Mouse (Mus musculus): ENCODE data around the gene 1500009L16Rik. TPM values are rescaled to one million over a fixed set of nuclear protein-coding genes. Genes with fewer than 3 reads are reported as not detected.

The 1500009L16Rik gene
- polyA plus RNA-seq, 1 experiment from 2014 or later, result 61.5 TPM

GRCm38 (mm10) chr10:83723055-83723454 is 390 bp downstream of the 1500009L16Rik start:
- Histone ChIP-seq H3K36me3 (ENCODE audit: control insufficient read depth, insufficient read depth, low read length) (no peaks in the 10 kb centered on the region), H3K4me3 (ENCODE audit: low read depth, low read length) (peak overlapping the region; percentile 65), H3K9ac (ENCODE audit: low read length) (peak overlapping the region; percentile 73), H3K9me3 (replicated peaks; ENCODE audit: control insufficient read depth, low read length) (no peaks in the 10 kb centered on the region; the same call in 1 of the 2 replicates), H3K4me1 (ENCODE audit: control insufficient read depth, insufficient read depth, low read length) (0 out of 2 replicates have a peak, but pooled peaks cover 4% of the 10 kb centered on the region), H3K27ac (ENCODE audit: low read depth, low read length) (no peak overlapping the region), H3K4me2 (ENCODE audit: low read length) (peak overlapping the region; percentile 81), H3K27me3 (replicated peaks; ENCODE audit: control insufficient read depth, insufficient read depth, low read length) (no peaks in the 10 kb centered on the region)
- under 1% methylated on average over 17 of the region's 23 CpGs for WGBS
- DNase-seq (ENCODE audit: low spot score) (peak; percentile 57), ATAC-seq (peak; percentile 70)

- H3K4me1 ChIP-seq (ENCODE audit: control insufficient read depth, insufficient read depth, low read length), result 0 out of 2 replicates have a peak, but pooled peaks cover 4% of the 10 kb centered on the region
- no peak for ATAC-seq
- no peak overlapping the region for H3K27ac ChIP-seq (ENCODE audit: low read depth, low read length)
- no peak overlapping the region for H3K4me3 ChIP-seq (ENCODE audit: low read depth, low read length)
- H3K9ac ChIP-seq (ENCODE audit: low read length), result no peak overlapping the region
- no peak overlapping the region; the same call in 1 of the 2 replicates for H3K4me2 ChIP-seq (ENCODE audit: low read length)
- no peak for DNase-seq (ENCODE audit: low spot score)
- no peaks in the 10 kb centered on the region; the same call in 1 of the 2 replicates for H3K9me3 ChIP-seq (replicated peaks; ENCODE audit: control insufficient read depth, low read length)
- H3K27me3 ChIP-seq (replicated peaks; ENCODE audit: control insufficient read depth, insufficient read depth, low read length), result no peaks in the 10 kb centered on the region
- WGBS, result 88% methylated on average over 15 of the region's 15 CpGs
- H3K36me3 ChIP-seq (ENCODE audit: control insufficient read depth, insufficient read depth, low read length), result no peaks in the 10 kb centered on the region
These were observed 1.8 kb downstream of the 1500009L16Rik start for GRCm38 (mm10) chr10:83724351-83725059.

- Histone ChIP-seq H3K27ac (ENCODE audit: low read depth, low read length) (no peak overlapping the region), H3K27me3 (replicated peaks; ENCODE audit: control insufficient read depth, insufficient read depth, low read length) (no peaks in the 10 kb centered on the region), H3K36me3 (ENCODE audit: control insufficient read depth, insufficient read depth, low read length) (no peaks in the 10 kb centered on the region), H3K9me3 (replicated peaks; ENCODE audit: control insufficient read depth, low read length) (no peaks in the 10 kb centered on the region; the same call in 1 of the 2 replicates), H3K4me2 (ENCODE audit: low read length) (no peak overlapping the region), H3K4me1 (ENCODE audit: control insufficient read depth, insufficient read depth, low read length) (0 out of 2 replicates have a peak, but pooled peaks cover 4% of the 10 kb centered on the region), H3K4me3 (ENCODE audit: low read depth, low read length) (no peak overlapping the region), H3K9ac (ENCODE audit: low read length) (no peak overlapping the region)
- no peak for DNase-seq (ENCODE audit: low spot score)
- 78% methylated on average over 11 of the region's 11 CpGs for WGBS
- ATAC-seq, result no peak
These were observed 3.5 kb downstream of the 1500009L16Rik start for GRCm38 (mm10) chr10:83726164-83726563.

GRCm38 (mm10) chr10:83727846-83728245 is 5.2 kb downstream of the 1500009L16Rik start:
- H3K4me1 ChIP-seq (ENCODE audit: control insufficient read depth, insufficient read depth, low read length), result 0 out of 2 replicates have a peak, but pooled peaks cover 4% of the 10 kb centered on the region
- H3K4me2 ChIP-seq (ENCODE audit: low read length), result no peak overlapping the region
- H3K27me3 ChIP-seq (replicated peaks; ENCODE audit: control insufficient read depth, insufficient read depth, low read length), result no peaks in the 10 kb centered on the region
- DNase-seq (ENCODE audit: low spot score) (no peak), ATAC-seq (no peak)
- no peak overlapping the region for H3K4me3 ChIP-seq (ENCODE audit: low read depth, low read length)
- no peaks in the 10 kb centered on the region; the same call in 1 of the 2 replicates for H3K9me3 ChIP-seq (replicated peaks; ENCODE audit: control insufficient read depth, low read length)
- 89% methylated on average over 5 of the region's 5 CpGs for WGBS
- no peak overlapping the region for H3K27ac ChIP-seq (ENCODE audit: low read depth, low read length)
- no peak overlapping the region for H3K9ac ChIP-seq (ENCODE audit: low read length)
- H3K36me3 ChIP-seq (ENCODE audit: control insufficient read depth, insufficient read depth, low read length), result no peaks in the 10 kb centered on the region

GRCm38 (mm10) chr10:83728529-83728928 is 5.9 kb downstream of the 1500009L16Rik start:
- Histone ChIP-seq H3K27ac (ENCODE audit: low read depth, low read length) (no peak overlapping the region), H3K9me3 (replicated peaks; ENCODE audit: control insufficient read depth, low read length) (no peaks in the 10 kb centered on the region; the same call in 1 of the 2 replicates), H3K4me1 (ENCODE audit: control insufficient read depth, insufficient read depth, low read length) (0 out of 2 replicates have a peak, but pooled peaks cover under 1% of the 10 kb centered on the region), H3K4me2 (ENCODE audit: low read length) (no peak overlapping the region), H3K27me3 (replicated peaks; ENCODE audit: control insufficient read depth, insufficient read depth, low read length) (no peaks in the 10 kb centered on the region), H3K36me3 (ENCODE audit: control insufficient read depth, insufficient read depth, low read length) (no peaks in the 10 kb centered on the region), H3K4me3 (ENCODE audit: low read depth, low read length) (no peak overlapping the region), H3K9ac (ENCODE audit: low read length) (no peak overlapping the region)
- WGBS, result 82% methylated on average over 6 of the region's 6 CpGs
- no peak for DNase-seq (ENCODE audit: low spot score)
- peak; percentile 29; the same call in 1 of the 2 replicates for ATAC-seq

GRCm38 (mm10) chr10:83729076-83729475 is 6.4 kb downstream of the 1500009L16Rik start:
- H3K4me1 ChIP-seq (ENCODE audit: control insufficient read depth, insufficient read depth, low read length), result no peaks in the 10 kb centered on the region
- no peak overlapping the region for H3K4me2 ChIP-seq (ENCODE audit: low read length)
- DNase-seq (ENCODE audit: low spot score) (no peak), ATAC-seq (peak; percentile 30; the same call in 1 of the 2 replicates)
- no peaks in the 10 kb centered on the region for H3K36me3 ChIP-seq (ENCODE audit: control insufficient read depth, insufficient read depth, low read length)
- H3K9me3 ChIP-seq (replicated peaks; ENCODE audit: control insufficient read depth, low read length), result no peaks in the 10 kb centered on the region; the same call in 1 of the 2 replicates
- H3K27ac ChIP-seq (ENCODE audit: low read depth, low read length), result no peak overlapping the region
- no peak overlapping the region for H3K9ac ChIP-seq (ENCODE audit: low read length)
- 78% methylated on average over 3 of the region's 3 CpGs for WGBS
- H3K27me3 ChIP-seq (replicated peaks; ENCODE audit: control insufficient read depth, insufficient read depth, low read length), result no peaks in the 10 kb centered on the region
- H3K4me3 ChIP-seq (ENCODE audit: low read depth, low read length), result no peak overlapping the region

GRCm38 (mm10) chr10:83729492-83729891 is 6.8 kb downstream of the 1500009L16Rik start:
- DNase-seq (ENCODE audit: low spot score) (peak; percentile 85), ATAC-seq (peak; percentile 81)
- Histone ChIP-seq H3K27me3 (replicated peaks; ENCODE audit: control insufficient read depth, insufficient read depth, low read length) (no peaks in the 10 kb centered on the region), H3K9ac (ENCODE audit: low read length) (no peak overlapping the region), H3K36me3 (ENCODE audit: control insufficient read depth, insufficient read depth, low read length) (no peaks in the 10 kb centered on the region), H3K4me1 (ENCODE audit: control insufficient read depth, insufficient read depth, low read length) (no peaks in the 10 kb centered on the region), H3K4me2 (ENCODE audit: low read length) (no peak overlapping the region), H3K27ac (ENCODE audit: low read depth, low read length) (no peak overlapping the region), H3K9me3 (replicated peaks; ENCODE audit: control insufficient read depth, low read length) (no peaks in the 10 kb centered on the region; the same call in 1 of the 2 replicates), H3K4me3 (ENCODE audit: low read depth, low read length) (no peak overlapping the region)
- WGBS, result 41% methylated on average over 7 of the region's 7 CpGs

- H3K27ac ChIP-seq (ENCODE audit: low read depth, low read length), result no peak overlapping the region
- no peak for ATAC-seq
- 95% methylated on average over 4 of the region's 4 CpGs for WGBS
These were observed 11.1 kb downstream of the 1500009L16Rik start for GRCm38 (mm10) chr10:83733725-83734124.

More at GRCm38 (mm10) chr10:83733725-83734124, 11.1 kb downstream of the 1500009L16Rik start:
- no peaks in the 10 kb centered on the region for H3K27me3 ChIP-seq (replicated peaks; ENCODE audit: control insufficient read depth, insufficient read depth, low read length)
- no peak overlapping the region for H3K4me3 ChIP-seq (ENCODE audit: low read depth, low read length)
- no peak for DNase-seq (ENCODE audit: low spot score)
- H3K4me1 ChIP-seq (ENCODE audit: control insufficient read depth, insufficient read depth, low read length), result no peaks in the 10 kb centered on the region
- H3K4me2 ChIP-seq (ENCODE audit: low read length), result no peak overlapping the region
- H3K9me3 ChIP-seq (replicated peaks; ENCODE audit: control insufficient read depth, low read length), result no peaks in the 10 kb centered on the region
- no peaks in the 10 kb centered on the region for H3K36me3 ChIP-seq (ENCODE audit: control insufficient read depth, insufficient read depth, low read length)
- no peak overlapping the region for H3K9ac ChIP-seq (ENCODE audit: low read length)
